Mouse (Mus musculus): ENCODE results near the gene Klk7. TPM values are rescaled to one million over a fixed set of nuclear protein-coding genes. Genes with fewer than 3 reads are reported as not detected.

Klk7 gene
- total RNA-seq, 2 experiments from 2014 or later = 0.36 TPM; not detected in 1

DNA sequence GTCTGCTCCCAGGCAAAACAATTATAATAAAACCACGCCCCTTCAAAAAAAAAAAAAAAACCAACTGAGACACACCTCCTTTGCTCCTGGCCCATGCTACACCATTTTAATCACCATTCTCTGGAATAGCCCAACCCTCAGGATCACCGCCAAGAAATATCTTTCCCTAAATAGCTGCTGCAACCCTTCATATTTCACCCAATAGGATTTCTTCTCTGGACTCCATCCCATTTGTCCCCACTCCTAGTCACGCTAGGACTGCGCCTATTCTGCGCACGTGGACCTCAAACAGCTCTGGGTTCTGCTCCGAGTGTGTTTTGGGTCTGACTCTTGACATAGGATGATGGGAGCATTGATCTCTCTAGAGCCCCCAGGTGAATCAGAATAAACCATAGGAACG, 14.7 kb upstream of the Klk7 start:
- DNase-seq = no peak
- intact Hi-C loops (cut with DNase I) = no loop called here

DNA sequence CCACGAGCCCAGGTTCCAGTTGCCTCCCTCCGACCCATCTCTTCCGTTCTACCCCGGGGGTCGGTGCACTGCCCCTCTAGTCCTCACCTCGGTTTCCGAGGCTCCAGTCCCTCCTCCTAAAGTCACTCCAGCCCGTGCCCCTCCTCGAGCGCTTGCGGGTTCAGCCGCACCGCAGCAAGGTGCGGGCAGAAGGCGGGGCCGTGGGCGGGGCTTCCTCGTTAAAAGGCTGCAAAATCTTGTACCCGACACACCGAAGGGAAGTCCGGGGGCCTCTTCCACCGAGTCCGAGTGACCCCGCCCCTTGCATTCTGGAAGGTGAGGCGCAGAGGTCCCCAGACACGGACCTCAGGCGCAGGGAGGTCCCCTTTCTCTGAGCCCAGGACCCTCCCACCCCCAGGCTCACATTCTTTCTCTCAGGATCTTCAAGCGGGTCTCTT, 13.7 kb upstream of the Klk7 start, which contains the start of gene Klk8:
Gene Klk8 (plus strand): TSS at position 245 of the 437 bp plus-strand sequence.
- no peak for DNase-seq
- intact Hi-C loops (cut with DNase I) = no loop called here

DNA sequence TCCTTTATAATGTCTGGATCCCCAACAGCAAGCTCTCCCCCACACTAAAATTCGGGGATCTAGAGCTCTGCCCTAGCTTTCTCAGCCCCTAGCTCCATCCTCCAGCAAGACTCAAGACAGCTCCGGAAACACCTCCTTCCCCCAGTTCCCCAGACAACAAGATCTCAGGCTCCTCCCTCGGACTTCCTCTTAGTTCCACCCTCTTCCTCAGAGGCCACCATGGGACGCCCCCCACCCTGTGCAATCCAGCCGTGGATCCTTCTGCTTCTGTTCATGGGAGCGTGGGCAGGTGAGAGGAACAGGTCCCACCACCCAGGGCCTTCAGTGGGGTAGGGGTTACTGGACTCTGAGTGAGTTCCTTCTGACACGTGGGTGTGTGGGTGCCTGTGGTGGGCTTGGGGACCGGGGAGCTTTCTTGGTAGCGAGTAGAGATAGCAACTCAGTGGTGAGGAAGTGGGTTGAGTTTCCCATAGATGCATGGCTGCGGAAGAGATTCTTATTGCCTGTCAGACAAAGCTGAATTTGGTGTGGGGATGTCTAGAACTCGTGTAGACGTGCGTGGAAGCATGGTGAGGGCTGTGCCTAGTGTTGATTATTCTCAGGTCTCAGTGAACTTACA, 13.1 kb upstream of the Klk7 start:
- intact Hi-C loops (cut with DNase I) = no loop called here
- DNase-seq = no peak

DNA sequence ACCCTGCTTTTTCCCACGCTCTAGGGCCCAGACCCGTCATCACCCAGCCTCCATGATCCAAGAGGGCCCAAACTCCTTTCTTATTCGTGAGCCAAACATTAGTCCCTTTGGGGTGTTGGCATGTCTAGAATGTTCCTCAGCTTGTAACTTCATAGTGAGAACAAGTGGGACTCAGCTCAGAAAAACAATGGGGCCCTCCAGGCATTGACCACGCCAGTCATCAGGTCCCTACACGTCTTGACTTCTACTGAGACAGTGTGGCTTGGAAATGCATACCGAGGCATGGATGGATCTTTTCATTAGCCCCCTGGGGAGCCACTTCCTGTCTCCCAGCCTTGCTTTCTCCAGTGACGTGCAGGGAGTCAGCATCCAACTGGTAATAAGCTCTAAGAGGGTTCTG, 11.2 kb upstream of the Klk7 start:
- intact Hi-C loops (cut with DNase I) = no loop called here
- no peak for DNase-seq

- intact Hi-C loops (cut with DNase I) = no loop called here
- no peak for DNase-seq
These were observed 4.1 kb downstream of the Klk7 start for GRCm38 (mm10) chr7:43815211-43815610.

- DNase-seq = no peak
- intact Hi-C loops (cut with DNase I) = no loop called here
These were observed 5.7 kb downstream of the Klk7 start for GRCm38 (mm10) chr7:43816746-43817145.

GRCm38 (mm10) chr7:43821581-43821980, 10.5 kb downstream of the Klk7 start:
- no peak for DNase-seq
- intact Hi-C loops (cut with DNase I) = no loop called here

DNA sequence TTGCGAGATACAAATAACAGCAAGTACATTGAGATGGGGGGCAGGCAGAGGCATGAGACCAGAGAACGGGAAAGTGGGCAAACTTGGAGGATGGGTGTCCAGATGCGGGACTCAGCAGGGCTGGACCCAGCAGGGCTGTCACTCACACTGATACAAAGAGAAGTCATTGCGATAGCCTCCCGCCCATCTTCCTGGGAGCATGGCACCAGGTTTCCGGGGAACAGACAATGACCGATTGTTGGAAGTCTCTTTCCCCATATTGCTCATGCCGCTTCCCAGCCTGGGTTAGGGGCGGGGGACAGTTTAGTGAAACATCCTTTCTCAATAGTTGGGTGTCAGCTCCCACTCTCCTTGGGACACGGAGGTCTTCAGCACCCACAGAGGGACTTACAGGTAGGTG, 13.1 kb downstream of the Klk7 start, which contains the start of gene Klk6:
Gene Klk6 (plus strand): TSS at position 301 of the 400 bp plus-strand sequence.
- no peak for DNase-seq
- intact Hi-C loops (cut with DNase I) = no loop called here

DNA sequence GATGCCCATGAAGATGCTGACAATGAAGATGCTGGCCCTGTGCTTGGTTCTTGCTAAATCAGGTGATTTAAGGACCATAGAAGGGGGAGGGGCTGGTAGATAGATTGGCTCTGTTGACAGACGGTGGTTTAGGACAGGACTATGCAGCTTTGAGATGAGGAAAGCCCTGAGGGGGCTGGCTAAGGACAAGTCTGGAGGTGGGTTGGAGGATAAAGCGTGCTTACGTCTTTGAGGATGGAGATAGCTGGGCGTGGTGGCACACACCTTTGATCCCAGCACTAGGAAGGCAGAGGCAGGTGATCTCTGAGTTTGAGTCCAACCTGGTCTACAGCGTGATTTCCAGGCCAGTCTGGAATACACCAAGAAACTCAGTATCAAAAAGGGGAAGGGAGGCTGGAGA, 15.0 kb downstream of the Klk7 start:
- intact Hi-C loops (cut with DNase I) = no loop called here
- no peak for DNase-seq

GRCm38 (mm10) chr7:43827706-43828105, 16.6 kb downstream of the Klk7 start:
- intact Hi-C loops (cut with DNase I) = no loop called here
- DNase-seq = no peak

- no peak for DNase-seq
- intact Hi-C loops (cut with DNase I) = no loop called here
These were observed 17.9 kb downstream of the Klk7 start for GRCm38 (mm10) chr7:43829006-43829405.

GRCm38 (mm10) chr7:43841701-43842100, 30.6 kb downstream of the Klk7 start, which contains the start of gene Klk5:
TSS of gene Klk5 (plus strand) at chr7:43841971.
- DNase-seq = no peak
- intact Hi-C loops (cut with DNase I) = no loop called here

GRCm38 (mm10) chr7:43843801-43844200, 32.7 kb downstream of the Klk7 start:
- intact Hi-C loops (cut with DNase I) = no loop called here
- DNase-seq = no peak

- DNase-seq = no peak
- intact Hi-C loops (cut with DNase I) = no loop called here
These were observed 40.5 kb downstream of the Klk7 start for GRCm38 (mm10) chr7:43851616-43852015.

GRCm38 (mm10) chr7:43854642-43855380, 43.7 kb downstream of the Klk7 start:
- intact Hi-C loops (cut with DNase I) = no loop called here
- no peak for DNase-seq

GRCm38 (mm10) chr7:43855709-43856108, 44.6 kb downstream of the Klk7 start:
- intact Hi-C loops (cut with DNase I) = no loop called here
- DNase-seq = no peak

DNA sequence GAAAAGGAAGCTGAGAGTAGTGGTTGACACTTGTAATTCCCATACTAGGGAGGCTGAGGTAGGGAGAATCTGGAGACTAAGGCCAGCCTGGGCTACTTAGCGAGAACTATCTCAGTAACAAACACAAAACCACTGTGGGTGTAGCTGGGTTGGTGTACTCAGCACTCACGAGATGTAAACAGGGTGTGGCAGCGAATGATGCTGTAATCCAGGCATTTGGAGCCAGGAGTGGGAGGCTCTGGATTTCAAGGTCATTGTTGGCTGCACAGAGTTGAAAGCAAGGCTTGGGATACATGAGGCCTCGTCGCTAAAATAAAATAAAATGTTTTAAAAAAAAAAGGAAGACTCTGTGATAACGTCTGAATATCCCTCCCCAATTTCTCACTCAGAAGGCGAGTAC, 45.2 kb downstream of the Klk7 start:
- no peak for DNase-seq
- intact Hi-C loops (cut with DNase I) = no loop called here

DNA sequence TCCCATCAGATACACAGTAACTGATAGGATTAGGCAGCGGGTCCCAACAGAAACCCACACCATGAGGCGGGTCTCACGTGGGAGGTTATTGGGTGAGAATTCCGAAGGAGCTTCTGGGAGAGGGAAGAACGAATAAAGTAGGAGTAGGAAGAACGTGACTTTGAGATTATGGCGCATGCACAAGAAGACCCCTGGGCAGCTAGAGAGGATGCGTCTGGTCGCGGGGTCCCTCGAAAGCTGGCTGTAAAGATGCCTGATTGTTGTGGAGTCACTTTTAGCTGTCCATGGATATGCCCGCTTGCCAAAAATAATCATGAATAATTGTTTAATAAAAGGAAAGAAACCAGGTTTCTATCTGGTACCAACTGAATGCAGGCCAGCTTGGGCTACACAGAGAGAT, 46.4 kb downstream of the Klk7 start:
- no peak for DNase-seq
- intact Hi-C loops (cut with DNase I) = no loop called here

DNA sequence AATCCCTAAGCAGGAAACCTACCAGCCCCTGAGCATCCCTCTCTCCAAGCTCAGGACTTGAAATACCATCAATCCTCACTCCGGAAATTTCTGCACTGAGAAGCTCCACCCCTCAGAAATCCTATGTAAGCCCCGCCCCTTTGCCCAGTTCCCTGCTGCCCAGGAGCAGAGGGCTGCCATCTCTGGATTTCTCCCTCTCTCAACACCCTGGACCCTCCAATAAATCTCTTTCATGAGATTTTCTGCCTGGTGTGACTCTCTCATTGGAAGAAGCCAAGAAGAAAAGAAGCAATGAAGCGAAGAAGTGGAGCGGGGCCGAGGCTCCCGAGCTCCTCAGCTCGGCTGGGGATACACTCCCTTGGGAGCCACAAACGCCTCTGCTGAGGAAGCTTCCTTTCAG, 49.3 kb downstream of the Klk7 start:
- intact Hi-C loops (cut with DNase I) = no loop called here
- no peak for DNase-seq

All from left cerebral cortex, postnatal 4 days (tissue).